Mouse (Mus musculus) ZHBTc4 (cell line): ENCODE measurements around the gene Rgl2.

Experiments
- DNase-seq: peaks from one replicate; pipeline ENCODE4 v3.0.0-alpha.2; 2011; ENCODE audit warnings: low read depth, low spot score

The Rgl2 gene

GRCm38 (mm10) chr17:33968489-33968888 lies 39.1 kb downstream of the Rgl2 start:
- DNase-seq: peak; percentile 88

- peak; percentile 88 for DNase-seq
These were observed 39.6 kb downstream of the Rgl2 start for GRCm38 (mm10) chr17:33968927-33969326.

GRCm38 (mm10) chr17:33969394-33969793 lies 40.1 kb downstream of the Rgl2 start:
- DNase-seq: peak; percentile 82

GRCm38 (mm10) chr17:33972691-33973090 lies 43.3 kb downstream of the Rgl2 start:
- DNase-seq: peak; percentile 53

GRCm38 (mm10) chr17:33973572-33973971 lies 44.2 kb downstream of the Rgl2 start:
- DNase-seq: no peak

- peak; percentile 24 for DNase-seq
These were observed 48.7 kb downstream of the Rgl2 start for GRCm38 (mm10) chr17:33977861-33978557.

- DNase-seq: peak; percentile 81
These were observed 49.3 kb downstream of the Rgl2 start for GRCm38 (mm10) chr17:33978631-33979031.

- DNase-seq: no peak
These were observed 50.2 kb downstream of the Rgl2 start for GRCm38 (mm10) chr17:33979512-33980050.

- DNase-seq: peak; percentile 77
These were observed 51.1 kb downstream of the Rgl2 start for GRCm38 (mm10) chr17:33980181-33981035.

- peak; percentile 98 for DNase-seq
These were observed 52.0 kb downstream of the Rgl2 start for GRCm38 (mm10) chr17:33981192-33981909.

- peak; percentile 71 for DNase-seq
These were observed 52.8 kb downstream of the Rgl2 start for GRCm38 (mm10) chr17:33982136-33982535.
